Mouse (Mus musculus) retina, embryonic 14.5 days (tissue): ENCODE results near the gene Lrrc30.

Experiments used
- DNase-seq: peaks from one replicate; pipeline ENCODE4 v3.0.0-alpha.2; 2015; ENCODE audit warnings: low spot score

The Lrrc30 gene

GRCm38 (mm10) chr17:67632676-67633339 lies at the start of gene Lrrc30:
Lrrc30 (minus strand) TSS chr17:67632723.
- no peak for DNase-seq

GRCm38 (mm10) chr17:67681084-67681483 lies 48.6 kb upstream of the Lrrc30 start:
- DNase-seq = no peak

- DNase-seq = no peak
These were observed 46.1 kb upstream of the Lrrc30 start for GRCm38 (mm10) chr17:67678576-67678975.

- peak; percentile 87 for DNase-seq
These were observed 35.5 kb upstream of the Lrrc30 start for GRCm38 (mm10) chr17:67667981-67668380.

- DNase-seq = no peak
These were observed 34.5 kb upstream of the Lrrc30 start for GRCm38 (mm10) chr17:67666981-67667380.

GRCm38 (mm10) chr17:67664299-67664698 lies 31.8 kb upstream of the Lrrc30 start:
- DNase-seq = no peak

GRCm38 (mm10) chr17:67651506-67651905 lies 19.0 kb upstream of the Lrrc30 start:
- DNase-seq = peak; percentile 91

- DNase-seq = no peak
These were observed 9.1 kb upstream of the Lrrc30 start for GRCm38 (mm10) chr17:67641627-67642026.

- DNase-seq = no peak
These were observed 5.7 kb upstream of the Lrrc30 start for GRCm38 (mm10) chr17:67638119-67638810.

- DNase-seq = no peak
These were observed 4.4 kb upstream of the Lrrc30 start for GRCm38 (mm10) chr17:67636951-67637350.

GRCm38 (mm10) chr17:67636304-67636703 lies 3.8 kb upstream of the Lrrc30 start:
- no peak for DNase-seq

GRCm38 (mm10) chr17:67629746-67630145 lies 2.8 kb downstream of the Lrrc30 start:
- no peak for DNase-seq

- peak; percentile 32 for DNase-seq
These were observed 3.3 kb downstream of the Lrrc30 start for GRCm38 (mm10) chr17:67629211-67629657.

- DNase-seq = no peak
These were observed 4.0 kb downstream of the Lrrc30 start for GRCm38 (mm10) chr17:67628475-67628874.

- no peak for DNase-seq
These were observed 7.1 kb downstream of the Lrrc30 start for GRCm38 (mm10) chr17:67625431-67625830.

- DNase-seq = no peak
These were observed 13.5 kb downstream of the Lrrc30 start for GRCm38 (mm10) chr17:67619001-67619400.

GRCm38 (mm10) chr17:67614381-67614780 lies 18.1 kb downstream of the Lrrc30 start:
- no peak for DNase-seq

GRCm38 (mm10) chr17:67612576-67612975 lies 19.9 kb downstream of the Lrrc30 start:
- no peak for DNase-seq

GRCm38 (mm10) chr17:67612151-67612550 lies 20.4 kb downstream of the Lrrc30 start:
- no peak for DNase-seq

GRCm38 (mm10) chr17:67604446-67604845 lies 28.1 kb downstream of the Lrrc30 start:
- no peak for DNase-seq

GRCm38 (mm10) chr17:67602556-67602955 lies 30.0 kb downstream of the Lrrc30 start:
- no peak for DNase-seq

- peak; percentile 93 for DNase-seq
These were observed 47.5 kb downstream of the Lrrc30 start for GRCm38 (mm10) chr17:67584937-67585579.

GRCm38 (mm10) chr17:67584533-67584932 lies 48.0 kb downstream of the Lrrc30 start:
- peak; percentile 28 for DNase-seq
